Mouse (Mus musculus): Measurements from ENCODE around the gene Sh2d4b.

DNA sequence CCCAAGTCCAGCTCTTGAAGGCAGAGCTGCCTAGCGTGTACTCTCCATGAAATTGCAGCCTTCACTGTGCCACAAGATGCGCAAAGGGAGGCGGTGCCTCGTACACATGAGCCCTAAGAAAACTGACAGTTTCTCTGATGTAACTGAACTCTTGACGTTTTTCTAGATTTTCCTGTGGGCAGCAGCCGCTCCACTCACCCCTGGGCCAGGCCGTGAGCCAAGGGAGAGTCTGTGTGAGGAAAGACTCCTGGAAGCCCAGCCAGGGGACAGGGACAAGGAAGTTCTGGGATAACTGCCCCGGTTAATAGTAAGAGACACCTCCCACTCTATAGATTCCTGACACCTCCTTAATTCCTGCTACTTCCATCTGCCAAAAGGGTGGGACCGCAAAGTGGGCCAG lies 15.7 kb upstream of the Sh2d4b start:
- TF ChIP-seq POLR2A (IDR thresholded peaks at IDR 0.05; ENCODE audit: control insufficient read depth in 1 of 2, insufficient read depth in 1 of 2, low read depth in 1 of 2, low read length in 2 of 2, poor library complexity in 1 of 2) (no peak), MEF2A (IDR thresholded peaks at IDR 0.05; ENCODE audit: extremely low read depth, insufficient replicate concordance, low read depth, low read length, poor library complexity, severe bottlenecking) (no peak)
